ENCODE assay signal across 9 mouse cellular contexts in genomic region chr14:22751290-22751689, GRCm38 (mm10).
A peak's percentile ranks its signal among the peaks of the same experiment; 100 is the strongest.
DNase-seq lines count a peak whose midpoint lies in the region; ATAC-seq and TF ChIP-seq lines count a peak whose summit lies in the region.
"Had no signal": no experiment of that assay in that cellular context is flagged by ENCODE, and none has a peak within 500 bp of the region (broad histone marks: within the 10 kb centered on the region; RNA-seq: fewer than 3 reads in every experiment).

No protein-coding gene starts in this region.

- peak; percentile 53 for ATAC-seq in limb, embryonic 14.5 days (ENCODE audit: low FRiP score, low read depth)
- peak; percentile 63; the same call in 1 of the 2 replicates for ATAC-seq in intestine, embryonic 16.5 days
- ATAC-seq in inflammation-experienced regulatory T-cells, adult 6 months = no peak

- no peak overlapping the region for H3K9ac ChIP-seq in limb, embryonic 14.5 days (ENCODE audit: low read depth, low read length, severe bottlenecking)
- no peak overlapping the region for H3K9ac ChIP-seq in intestine, embryonic 16.5 days (ENCODE audit: low read depth, low read length)

- H3K4me3 ChIP-seq in limb, embryonic 14.5 days (replicated peaks; ENCODE audit: low read length) = no peak overlapping the region
- no peak overlapping the region for H3K4me3 ChIP-seq in limb, embryonic 10.5 days
- no peak overlapping the region for H3K4me3 ChIP-seq in intestine, embryonic 16.5 days (ENCODE audit: low read length)

- H3K27ac ChIP-seq in limb, embryonic 14.5 days (replicated peaks; ENCODE audit: low read depth, low read length) = no peak overlapping the region
- H3K27ac ChIP-seq in limb, embryonic 10.5 days = no peak overlapping the region
- H3K27ac ChIP-seq in intestine, embryonic 16.5 days (ENCODE audit: low read length) = peak overlapping the region; percentile 42; the same call in 1 of the 2 replicates
- H3K27ac ChIP-seq: macrophage had no signal

- WGBS in limb, embryonic 14.5 days = 74% methylated on average over 10 of the region's 10 CpGs
- WGBS in limb, embryonic 10.5 days = 87% methylated on average over 10 of the region's 10 CpGs
- 58% methylated on average over 10 of the region's 10 CpGs for WGBS in intestine, embryonic 16.5 days

- H3K9me3 ChIP-seq in limb, embryonic 14.5 days (ENCODE audit: control insufficient read depth, low read length) = no peaks in the 10 kb centered on the region
- no peaks in the 10 kb centered on the region for H3K9me3 ChIP-seq in limb, embryonic 10.5 days (replicated peaks)
- H3K9me3 ChIP-seq in intestine, embryonic 16.5 days (ENCODE audit: control insufficient read depth, low read length) = no peaks in the 10 kb centered on the region

- no peak overlapping the region for H3K4me2 ChIP-seq in limb, embryonic 14.5 days (replicated peaks; ENCODE audit: low read depth, low read length, severe bottlenecking)
- H3K4me2 ChIP-seq in intestine, embryonic 16.5 days (ENCODE audit: low read depth, low read length) = no peak overlapping the region

- H3K36me3 ChIP-seq in limb, embryonic 14.5 days (ENCODE audit: control insufficient read depth, insufficient read depth, low read length) = no peaks in the 10 kb centered on the region
- H3K36me3 ChIP-seq in limb, embryonic 10.5 days = no peaks in the 10 kb centered on the region
- no peaks in the 10 kb centered on the region for H3K36me3 ChIP-seq in intestine, embryonic 16.5 days (ENCODE audit: control insufficient read depth, insufficient read depth, low read length)

- no peak for TF ChIP-seq POLR2A in limb, embryonic 14.5 days (IDR thresholded peaks at IDR 0.05; ENCODE audit: borderline replicate concordance, extremely low read depth, insufficient read depth, insufficient read length)

- DNase-seq in limb, embryonic 14.5 days (ENCODE audit: low spot score) = peak; percentile 31
- DNase-seq in limb, embryonic 10.5 days (ENCODE audit: low spot score) = no peak
- DNase-seq in layer of hippocampus, adult 8-10 months (ENCODE audit: low spot score in 2 of 2) = peak; percentile 30 to 38
- peak; percentile 32 to 41 for DNase-seq in right cerebral cortex, postnatal 10 days (ENCODE audit: low spot score in 2 of 2)
- DNase-seq in cerebellum, adult 9-11 months = no peak
- no peak for DNase-seq in spleen, postnatal 36 days (ENCODE audit: low spot score in 2 of 2)

- no peaks in the 10 kb centered on the region for H3K27me3 ChIP-seq in limb, embryonic 14.5 days (ENCODE audit: control insufficient read depth, insufficient read depth, low read length)
- H3K27me3 ChIP-seq in limb, embryonic 10.5 days (ENCODE audit: low read depth, poor library complexity, severe bottlenecking) = no peaks in the 10 kb centered on the region
- H3K27me3 ChIP-seq in intestine, embryonic 16.5 days (replicated peaks; ENCODE audit: control insufficient read depth, insufficient read depth, low read length) = no peaks in the 10 kb centered on the region

- 0 out of 2 replicates have a peak, but pooled peaks cover under 1% of the 10 kb centered on the region for H3K4me1 ChIP-seq in limb, embryonic 14.5 days (ENCODE audit: control insufficient read depth, insufficient read depth, low read length)
- peaks cover 2% of the 10 kb centered on the region for H3K4me1 ChIP-seq in limb, embryonic 10.5 days
- peaks cover 3% of the 10 kb centered on the region; the same call in 1 of the 2 replicates for H3K4me1 ChIP-seq in intestine, embryonic 16.5 days (ENCODE audit: control insufficient read depth, insufficient read depth, low read length)

Comparison
In these comparisons a context has a peak if more than half of its experiments do, and no peak if none do; other contexts are left out.
1. DNase-seq: peak in limb, embryonic 14.5 days (single experiment), layer of hippocampus, adult 8-10 months (2 of 2) and right cerebral cortex, postnatal 10 days (2 of 2); none in limb, embryonic 10.5 days (single experiment), cerebellum, adult 9-11 months (single experiment) and spleen, postnatal 36 days (0 of 2).